Mouse (Mus musculus) spleen, adult 12 weeks (tissue): ENCODE results near the gene Olfr541.
"Not testable (repeated sequence)": the region's sequence is repeated elsewhere in the genome, so short reads cannot be mapped to it uniquely, and the experiment has no call there.

Experiments used
- DNase-seq: peaks from one replicate; pipeline ENCODE4 v3.0.0; 2022; ENCODE audit warnings: low spot score

Olfr541 gene

DNA sequence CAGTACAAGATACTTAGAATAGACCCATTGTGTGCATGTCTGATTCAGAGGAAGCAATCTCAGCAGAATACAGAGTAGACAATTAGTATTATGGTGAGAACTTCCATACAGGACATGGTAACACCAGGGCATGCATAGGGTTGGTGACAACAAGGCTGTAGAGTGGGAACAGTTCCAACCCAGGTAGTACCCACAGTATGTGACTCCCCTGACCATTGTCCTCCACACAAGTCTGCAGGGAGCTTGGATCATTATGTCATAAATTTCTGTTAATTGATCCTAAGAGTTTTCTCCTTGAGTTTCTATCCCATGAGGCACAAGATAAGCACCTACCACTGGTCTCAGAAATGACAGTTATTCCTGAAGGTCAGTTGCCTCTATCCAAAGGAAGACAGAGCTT lies at the start of gene Olfr541:
Gene Olfr541 (plus strand): TSS at position 301 of the 400 bp plus-strand sequence.
- DNase-seq = no peak

GRCm38 (mm10) chr7:140659630-140660029 lies 37.4 kb upstream of the Olfr541 start, which contains the start of gene Olfr539:
Olfr539 (plus strand) TSS chr7:140659930.
- DNase-seq = no peak

DNA sequence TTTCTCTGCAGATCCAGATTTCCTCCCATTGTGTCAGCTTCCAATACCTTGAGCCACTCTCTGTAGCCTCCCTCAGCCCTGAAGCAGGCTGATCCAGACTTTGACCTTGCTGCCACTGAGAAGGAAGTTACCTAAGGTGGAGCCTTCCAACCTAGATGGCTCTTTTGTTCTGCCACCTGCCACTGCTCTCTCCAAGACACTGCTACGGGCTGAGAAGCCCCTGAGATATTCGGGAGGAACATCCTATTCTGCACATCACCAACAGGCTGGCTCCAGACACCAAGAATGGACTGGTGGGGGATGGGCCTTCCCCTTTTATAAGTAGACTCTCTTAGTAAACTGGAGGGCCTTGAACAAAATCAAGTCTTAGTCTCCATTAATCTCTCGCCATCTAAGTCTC lies 26.4 kb upstream of the Olfr541 start:
- DNase-seq = not testable (repeated sequence)

DNA sequence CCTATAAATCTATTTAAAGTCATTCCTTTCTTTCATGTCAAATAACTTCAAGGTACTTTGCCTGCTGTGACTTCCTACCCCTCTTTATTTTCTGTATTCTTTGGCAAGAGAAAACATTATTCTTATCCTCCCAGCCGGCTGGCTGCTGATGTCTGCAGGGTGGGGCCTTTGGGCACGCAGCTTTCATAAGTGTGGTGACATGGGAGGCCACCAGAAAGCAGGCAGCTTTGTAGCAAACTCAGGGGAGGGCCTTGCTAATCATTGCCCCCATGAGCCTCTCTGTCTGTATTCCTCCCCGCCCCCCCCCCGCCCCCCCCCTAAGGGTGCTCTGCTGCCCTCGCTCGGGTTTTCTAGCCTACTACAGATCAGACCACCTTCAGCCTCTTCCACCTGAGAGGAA lies 21.2 kb upstream of the Olfr541 start:
- DNase-seq = no peak

- DNase-seq = not testable (repeated sequence)
Measured at GRCm38 (mm10) chr7:140679591-140679990, 17.5 kb upstream of the Olfr541 start.

GRCm38 (mm10) chr7:140681651-140682050 lies 15.4 kb upstream of the Olfr541 start, which contains the start of gene Olfr45:
Olfr45 (plus strand) TSS chr7:140681951.
- DNase-seq = no peak

GRCm38 (mm10) chr7:140706348-140706747 lies 9.3 kb downstream of the Olfr541 start:
- DNase-seq = no peak

DNA sequence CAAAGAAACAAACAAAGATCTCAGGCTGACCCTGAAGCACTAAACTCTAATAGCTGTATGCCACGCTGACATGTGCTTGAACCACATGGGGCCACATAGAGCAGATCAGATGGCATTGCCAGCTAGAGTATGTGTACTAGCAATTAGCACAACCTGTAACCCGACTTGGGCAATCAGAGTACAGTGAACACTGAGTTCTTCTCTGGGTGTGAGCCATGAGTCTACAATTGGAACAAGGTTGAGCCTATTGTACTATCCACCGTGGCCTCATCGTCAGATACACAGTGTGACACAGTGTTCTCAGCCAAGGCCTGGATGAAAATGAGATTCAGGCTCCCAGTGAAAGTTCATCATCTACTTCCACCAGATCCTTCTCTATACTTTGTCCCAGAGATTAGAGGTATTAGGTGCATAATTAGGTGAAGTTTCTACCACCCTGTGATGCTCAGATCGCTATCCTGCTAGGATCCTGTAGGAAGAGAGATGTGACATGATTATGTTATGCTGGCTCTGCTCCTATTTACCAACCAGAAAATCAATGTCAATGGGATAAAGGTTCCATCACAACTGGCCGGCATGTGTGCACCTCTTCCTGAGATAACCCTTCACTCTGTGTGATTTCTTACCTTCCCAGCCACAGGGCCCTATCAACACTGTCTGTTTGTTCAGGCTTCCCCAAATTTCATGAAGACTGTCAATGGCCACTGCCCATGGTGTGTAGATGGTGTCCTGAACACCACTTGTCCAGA lies 10.6 kb downstream of the Olfr541 start:
- no peak for DNase-seq

- DNase-seq = no peak
Measured at GRCm38 (mm10) chr7:140717155-140718055, 20.3 kb downstream of the Olfr541 start.

DNA sequence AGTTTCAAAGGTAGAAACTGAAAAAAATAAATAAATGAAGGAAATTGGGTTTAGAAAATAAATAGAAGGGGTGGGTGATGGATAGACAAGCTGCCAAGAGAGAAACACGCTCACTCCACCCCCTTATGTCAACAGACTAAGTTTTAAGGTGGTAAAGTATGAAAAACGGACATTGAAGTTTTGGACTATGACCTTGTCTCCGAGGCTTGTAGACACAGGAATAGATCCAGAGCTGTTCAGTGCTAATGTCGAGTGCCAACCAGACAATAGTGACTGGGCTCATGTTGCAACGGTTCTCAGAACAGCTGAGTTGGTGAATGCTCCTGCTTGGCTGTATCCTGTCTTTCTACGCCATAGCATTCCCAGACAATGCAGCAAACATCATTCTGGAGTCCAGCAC lies 24.0 kb downstream of the Olfr541 start:
- no peak for DNase-seq

DNA sequence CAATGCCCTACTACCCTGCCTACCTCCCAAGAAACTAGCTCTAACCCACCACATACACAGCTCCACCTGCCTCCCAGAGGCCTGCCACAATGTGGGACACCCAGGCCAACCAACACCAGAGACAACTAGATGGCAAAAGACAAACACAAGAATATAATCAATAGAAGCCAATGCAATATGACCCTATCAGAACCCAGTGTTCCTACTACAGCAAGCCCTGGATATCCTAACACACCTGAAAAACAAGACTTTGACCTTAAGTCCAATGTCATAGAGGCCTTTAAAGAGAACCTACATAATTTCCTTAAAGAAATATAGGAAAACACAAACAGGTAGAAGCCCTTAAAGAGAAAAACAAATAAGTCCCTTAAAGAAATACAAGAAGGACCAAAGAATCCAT lies 28.5 kb downstream of the Olfr541 start:
- no peak for DNase-seq

DNA sequence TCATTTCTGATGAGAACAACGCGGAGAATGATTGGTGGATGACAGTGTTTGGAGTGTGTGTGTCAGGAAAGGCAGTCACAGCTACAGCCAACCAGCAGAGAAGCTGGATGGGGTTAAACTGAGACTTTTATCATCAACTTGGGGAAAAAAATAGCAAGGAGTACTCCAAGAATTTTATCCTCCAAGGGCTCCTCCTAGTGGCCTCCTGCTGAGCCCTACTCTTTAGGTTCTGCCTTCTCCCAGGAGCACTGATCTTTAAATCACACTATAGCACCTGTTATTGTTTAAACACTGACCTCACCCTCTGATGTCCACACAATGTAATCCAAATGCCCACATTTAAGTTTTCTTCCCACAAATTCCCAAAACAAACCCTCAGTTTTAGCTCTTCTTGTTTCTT lies 36.1 kb downstream of the Olfr541 start:
- no peak for DNase-seq

- no peak for DNase-seq
Measured at GRCm38 (mm10) chr7:140747402-140747801, 50.3 kb downstream of the Olfr541 start.

- DNase-seq = no peak
Measured at GRCm38 (mm10) chr7:140748116-140748826, 51.2 kb downstream of the Olfr541 start.

- DNase-seq = no peak
Measured at GRCm38 (mm10) chr7:140748827-140749160, 51.7 kb downstream of the Olfr541 start.

- DNase-seq = no peak
Measured at GRCm38 (mm10) chr7:140754556-140754955, 57.5 kb downstream of the Olfr541 start.
